Mouse (Mus musculus) E14TG2a.4 (cell line): ENCODE results near the gene Me3.

Source experiments
- CTCF ChIP-seq: conservative IDR thresholded peaks from 2 replicates; pipeline ENCODE4 v1.5.1; 2014; ENCODE audit warnings: low read length
- NANOG ChIP-seq: IDR thresholded peaks from 2 replicates; pipeline ENCODE4 v1.6.1; 2014; ENCODE audit warnings: borderline replicate concordance, low read length, mixed read lengths
- POU5F1 ChIP-seq: IDR thresholded peaks from 2 replicates; pipeline ENCODE4 v1.6.1; 2014; ENCODE audit warnings: low read length, borderline replicate concordance

GRCm38 (mm10) chr7:89770021-89770420 lies 137.8 kb downstream of the Me3 start:
- no peak for TF ChIP-seq CTCF
- TF ChIP-seq POU5F1 = no peak
- TF ChIP-seq NANOG = no peak
